Mouse (Mus musculus): ENCODE data around the gene Klhl32.
"Not testable (repeated sequence)": the region's sequence is repeated elsewhere in the genome, so short reads cannot be mapped to it uniquely, and the experiment has no call there.

Gene Klhl32

GRCm38 (mm10) chr4:24850401-24851325, at the start of gene Klhl32:
Gene Klhl32, minus strand, starts transcription at chr4:24851124.
- peak; percentile 82 for DNase-seq

- DNase-seq: no peak
Measured at GRCm38 (mm10) chr4:24899146-24899545, 48.2 kb upstream of the Klhl32 start.

- DNase-seq: no peak
Measured at GRCm38 (mm10) chr4:24898636-24899035, 47.7 kb upstream of the Klhl32 start.

- DNase-seq: peak; percentile 99
Measured at GRCm38 (mm10) chr4:24897851-24898515, 47.1 kb upstream of the Klhl32 start, which contains the start of gene Ndufaf4. Gene Ndufaf4, plus strand, starts transcription at chr4:24898083.

- no peak for DNase-seq
Measured at GRCm38 (mm10) chr4:24897351-24897750, 46.4 kb upstream of the Klhl32 start.

- DNase-seq: no peak
Measured at GRCm38 (mm10) chr4:24896829-24897228, 45.9 kb upstream of the Klhl32 start.

- DNase-seq: no peak
Measured at GRCm38 (mm10) chr4:24894625-24895024, 43.7 kb upstream of the Klhl32 start.

GRCm38 (mm10) chr4:24892293-24892692, 41.4 kb upstream of the Klhl32 start:
- not testable (repeated sequence) for DNase-seq

GRCm38 (mm10) chr4:24889386-24889785, 38.5 kb upstream of the Klhl32 start:
- DNase-seq: not testable (repeated sequence)

- DNase-seq: no peak
Measured at GRCm38 (mm10) chr4:24869230-24869629, 18.3 kb upstream of the Klhl32 start.

GRCm38 (mm10) chr4:24865691-24866090, 14.8 kb upstream of the Klhl32 start:
- DNase-seq: no peak

GRCm38 (mm10) chr4:24847406-24847805, 3.5 kb downstream of the Klhl32 start:
- DNase-seq: no peak

- DNase-seq: no peak
Measured at GRCm38 (mm10) chr4:24845546-24845945, 5.4 kb downstream of the Klhl32 start.

- DNase-seq: no peak
Measured at GRCm38 (mm10) chr4:24838567-24838966, 12.4 kb downstream of the Klhl32 start.

- no peak for DNase-seq
Measured at GRCm38 (mm10) chr4:24835555-24835954, 15.4 kb downstream of the Klhl32 start.

- no peak for DNase-seq
Measured at GRCm38 (mm10) chr4:24808316-24808715, 42.6 kb downstream of the Klhl32 start.

GRCm38 (mm10) chr4:24801881-24802280, 49.0 kb downstream of the Klhl32 start:
- DNase-seq: no peak

- DNase-seq: no peak
Measured at GRCm38 (mm10) chr4:24801343-24801742, 49.6 kb downstream of the Klhl32 start.

- DNase-seq: no peak
Measured at GRCm38 (mm10) chr4:24800345-24800936, 50.5 kb downstream of the Klhl32 start.

- no peak for DNase-seq
Measured at GRCm38 (mm10) chr4:24799037-24799436, 51.9 kb downstream of the Klhl32 start.

- no peak for DNase-seq
Measured at GRCm38 (mm10) chr4:24797868-24798267, 53.1 kb downstream of the Klhl32 start.

GRCm38 (mm10) chr4:24797280-24797679, 53.6 kb downstream of the Klhl32 start:
- DNase-seq: no peak

GRCm38 (mm10) chr4:24796229-24796628, 54.7 kb downstream of the Klhl32 start:
- DNase-seq: peak; percentile 18

GRCm38 (mm10) chr4:24795180-24795579, 55.7 kb downstream of the Klhl32 start:
- DNase-seq: no peak

Measured in kidney, adult 18-20 months (tissue).